Mouse (Mus musculus): ENCODE data around the gene Grid2.

GRCm38 (mm10) chr6:64553645-64554044 is 1298.0 kb downstream of the Grid2 start:
- no peak for TF ChIP-seq CTCF (IDR thresholded peaks at IDR 0.05; ENCODE audit: control insufficient read depth, insufficient read depth, low read length)
- TF ChIP-seq POLR2A (IDR thresholded peaks at IDR 0.05; ENCODE audit: borderline replicate concordance, control insufficient read depth, low read depth, low read length) = no peak

All from bone marrow, adult 2 months (tissue).